Mouse (Mus musculus) cerebellum, adult 11-12 months (tissue): ENCODE results near the gene Kctd6.

ENCODE experiments used
- DNase-seq: peaks from one replicate; pipeline ENCODE4 v3.0.0; 2022

Kctd6 gene

DNA sequence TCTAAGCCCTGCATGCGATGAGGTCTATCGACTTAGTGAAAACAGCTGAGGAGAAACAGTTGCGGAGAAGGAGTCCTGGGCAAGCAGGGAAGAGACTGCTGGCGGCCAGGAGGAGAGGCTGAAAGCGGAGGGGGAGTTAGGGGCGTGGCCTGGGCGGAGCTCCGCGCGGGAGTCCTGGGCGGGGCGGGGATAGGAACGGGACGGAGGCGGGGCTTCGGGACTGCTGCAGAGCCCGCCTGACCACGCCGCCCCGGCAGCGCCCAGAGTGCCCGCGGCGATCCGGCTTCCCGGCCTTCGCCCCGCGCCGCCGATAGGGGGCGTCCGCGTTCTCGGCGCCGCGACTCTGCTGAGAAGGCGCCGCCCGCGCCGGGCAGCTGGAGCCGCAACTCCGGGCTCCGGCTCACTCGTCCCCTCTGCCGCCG lies at the start of gene Kctd6:
TSS of gene Kctd6 (plus strand) at position 338 of the 422 bp plus-strand sequence.
- peak; percentile 98 for DNase-seq

DNA sequence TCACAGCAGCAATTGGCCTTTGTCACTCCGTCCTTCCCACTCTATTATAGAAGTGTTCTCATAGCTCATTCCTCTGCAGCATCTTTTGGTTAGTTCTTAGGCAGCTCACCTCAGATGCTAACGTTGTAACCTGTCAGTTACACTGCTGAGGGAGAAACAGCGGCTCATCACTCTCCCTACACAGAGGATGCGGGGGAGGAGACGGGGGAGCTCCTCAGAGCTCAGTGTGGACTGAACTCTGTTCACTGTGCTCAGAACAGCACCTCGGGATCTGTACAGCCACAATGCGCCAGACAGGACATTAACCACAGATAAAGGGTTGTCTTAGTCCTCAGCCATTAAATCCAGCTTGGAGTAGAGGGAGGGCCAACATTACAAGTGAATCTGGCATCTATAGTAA lies 49.5 kb upstream of the Kctd6 start:
- no peak for DNase-seq

DNA sequence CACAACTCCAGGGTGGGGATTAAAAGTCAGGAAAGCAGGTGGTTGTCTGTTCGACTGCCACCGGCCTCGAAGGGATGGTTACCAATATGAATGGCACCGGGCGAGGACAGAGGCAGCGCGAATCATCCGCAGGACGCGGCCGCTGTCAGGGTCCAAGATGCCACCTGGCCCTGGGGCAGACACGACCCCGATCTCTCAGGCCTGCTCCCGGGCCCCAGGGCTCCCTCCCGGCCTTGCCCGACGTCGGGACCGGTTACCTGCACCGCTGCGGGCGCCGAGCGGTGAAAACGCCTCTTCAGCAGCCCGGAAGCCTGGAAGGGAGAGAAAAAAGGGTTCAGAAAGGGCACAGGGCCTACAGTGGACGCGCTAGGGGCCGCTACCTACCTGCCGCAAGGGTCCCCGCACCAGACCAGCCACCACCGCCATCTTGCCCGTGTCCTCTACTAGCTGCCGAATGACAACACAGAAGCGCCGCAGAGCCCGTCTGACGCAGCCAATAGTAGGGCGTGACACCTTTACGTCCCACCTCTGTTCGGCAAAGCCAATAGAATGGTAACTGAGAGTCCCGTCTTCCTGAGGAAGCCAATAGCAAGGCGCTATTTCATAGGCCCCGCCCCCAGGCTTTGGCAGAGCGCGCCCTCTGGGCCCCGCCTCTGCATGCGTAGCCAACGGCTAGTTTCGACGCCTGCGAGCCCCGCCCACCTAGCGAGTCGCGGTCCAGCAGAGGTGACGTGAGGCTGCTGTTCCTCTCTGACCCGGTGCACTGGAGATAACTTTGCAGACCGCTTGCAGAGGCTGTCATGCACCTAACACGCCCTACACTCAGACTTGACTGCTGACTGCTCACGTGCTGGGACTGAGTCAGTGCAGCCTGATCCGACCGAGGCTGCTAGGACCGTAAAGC lies 41.2 kb upstream of the Kctd6 start, which contains the start of gene Pdhb:
TSS of gene Pdhb (minus strand) at position 519 of the 904 bp plus-strand sequence.
- peak; percentile 99 for DNase-seq

DNA sequence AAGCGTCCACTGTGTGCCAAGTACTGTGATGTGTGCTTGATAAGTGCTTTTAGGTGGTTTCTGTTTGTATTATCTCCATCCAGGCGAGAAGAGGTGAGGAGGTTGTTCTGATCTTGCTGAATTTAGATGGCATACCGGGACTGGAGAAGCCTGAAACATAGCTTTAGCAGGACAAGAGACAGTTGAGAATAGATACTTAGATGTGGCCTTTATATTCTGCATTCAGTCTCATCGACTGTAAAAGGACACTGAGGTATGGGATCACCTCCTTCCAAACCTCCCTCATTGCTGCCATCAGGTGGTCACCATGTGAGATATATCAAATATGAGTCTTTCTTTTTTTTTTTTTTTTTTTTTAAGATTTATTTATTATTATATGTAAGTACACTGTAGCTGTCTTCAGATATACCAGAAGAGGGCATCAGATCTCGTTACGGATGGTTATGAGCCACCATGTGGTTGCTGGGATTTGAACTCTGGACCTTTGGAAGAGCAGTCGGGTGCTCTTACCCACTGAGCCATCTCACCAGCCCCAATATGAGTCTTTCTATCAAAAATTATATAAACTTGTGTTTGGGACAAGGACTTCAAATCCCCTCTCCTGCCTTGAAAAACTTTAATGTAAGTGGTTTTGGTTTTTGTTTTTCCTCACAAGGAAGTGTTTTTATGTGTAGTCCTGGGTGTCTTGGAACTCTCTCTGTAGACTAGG lies 40.2 kb upstream of the Kctd6 start:
- peak; percentile 40 for DNase-seq

DNA sequence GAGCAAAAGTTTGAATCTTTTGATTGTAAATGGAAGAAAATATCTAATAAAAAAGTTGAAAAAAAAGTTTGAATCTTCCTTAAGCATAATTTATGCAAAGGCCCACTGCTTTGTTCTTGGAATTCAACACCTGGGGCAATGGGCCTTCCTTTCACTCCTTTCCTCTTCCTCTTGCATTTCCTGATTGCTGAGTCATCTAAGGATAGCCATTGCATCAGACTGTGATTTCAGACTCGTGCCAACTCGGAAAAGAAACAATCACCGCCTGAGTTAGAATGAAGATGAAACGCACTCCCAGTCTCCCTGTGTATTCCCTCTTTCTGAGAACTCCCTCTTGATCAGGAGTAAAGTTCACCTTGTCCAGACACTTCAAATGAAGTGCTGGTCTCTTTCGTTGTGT lies 39.3 kb upstream of the Kctd6 start:
- DNase-seq, result no peak

DNA sequence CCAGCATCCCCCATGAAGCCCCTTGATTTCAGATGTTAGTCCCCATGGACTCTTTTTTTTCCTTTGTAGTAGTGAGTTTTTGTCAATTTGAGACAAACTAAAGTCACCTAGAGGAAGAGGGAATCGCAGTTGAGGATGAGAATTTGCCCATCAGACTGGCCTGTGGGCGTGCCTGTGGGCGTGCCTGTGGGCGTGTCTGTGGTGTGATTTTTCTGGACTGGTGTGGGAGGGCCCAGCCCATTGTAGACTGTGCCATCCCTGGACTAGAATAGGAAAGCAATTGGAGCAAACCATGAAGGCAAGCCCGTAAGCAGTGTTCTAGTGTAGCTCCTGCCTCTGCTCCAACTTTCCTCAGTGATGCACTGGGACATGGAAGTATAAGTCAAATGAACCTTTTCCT lies 37.7 kb upstream of the Kctd6 start:
- DNase-seq, result no peak

DNA sequence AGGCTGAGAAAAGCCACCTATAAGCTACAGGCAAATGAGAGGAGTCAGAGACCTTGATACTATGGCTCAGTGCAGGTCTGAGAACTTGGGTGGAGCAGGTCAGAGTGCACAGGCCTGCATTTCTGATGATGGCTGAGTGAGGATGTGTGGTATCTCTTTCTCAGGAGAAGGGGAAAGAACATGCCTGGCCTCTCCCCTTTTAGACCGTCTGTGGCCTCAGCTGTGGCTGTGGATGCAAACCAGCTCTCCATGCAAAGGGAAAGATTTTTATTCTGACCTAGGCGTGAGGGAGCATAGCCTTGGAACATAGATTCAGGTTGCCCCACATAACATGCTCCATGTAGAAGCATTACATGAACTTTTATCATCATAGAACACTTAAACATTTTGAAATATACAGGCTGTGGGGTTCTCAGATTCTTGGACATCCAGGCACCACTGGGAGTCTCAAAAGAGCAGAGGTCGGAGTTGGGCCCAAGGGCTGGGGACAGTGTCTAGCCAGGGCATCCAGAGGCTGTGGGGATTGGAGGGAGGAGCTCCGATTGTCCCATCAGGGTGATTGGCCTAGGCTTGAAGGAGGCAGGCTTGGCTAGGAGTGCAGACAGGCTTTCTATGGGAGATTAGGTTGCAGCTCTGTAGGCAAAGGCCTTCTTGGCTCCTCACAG lies 33.4 kb upstream of the Kctd6 start:
- DNase-seq, result no peak

DNA sequence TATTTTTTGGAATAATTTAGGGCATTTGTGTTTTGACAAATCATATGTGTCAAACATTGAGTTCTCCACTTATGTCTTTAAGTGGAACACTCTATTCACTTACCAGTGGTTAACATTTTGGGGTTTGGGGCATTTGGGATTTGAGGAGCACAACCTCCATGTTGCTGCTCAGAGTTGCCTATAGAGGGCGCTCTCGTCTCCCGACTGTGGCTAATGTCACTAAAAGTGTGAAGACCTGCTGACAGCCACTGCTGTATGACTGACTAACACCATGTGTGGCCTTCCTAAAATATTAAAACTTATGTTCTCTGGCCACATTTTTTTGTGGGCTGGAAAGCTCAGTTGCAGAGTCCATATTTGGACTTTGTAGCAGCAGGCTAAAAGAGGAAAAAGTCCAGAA lies 30.6 kb upstream of the Kctd6 start:
- no peak for DNase-seq

DNA sequence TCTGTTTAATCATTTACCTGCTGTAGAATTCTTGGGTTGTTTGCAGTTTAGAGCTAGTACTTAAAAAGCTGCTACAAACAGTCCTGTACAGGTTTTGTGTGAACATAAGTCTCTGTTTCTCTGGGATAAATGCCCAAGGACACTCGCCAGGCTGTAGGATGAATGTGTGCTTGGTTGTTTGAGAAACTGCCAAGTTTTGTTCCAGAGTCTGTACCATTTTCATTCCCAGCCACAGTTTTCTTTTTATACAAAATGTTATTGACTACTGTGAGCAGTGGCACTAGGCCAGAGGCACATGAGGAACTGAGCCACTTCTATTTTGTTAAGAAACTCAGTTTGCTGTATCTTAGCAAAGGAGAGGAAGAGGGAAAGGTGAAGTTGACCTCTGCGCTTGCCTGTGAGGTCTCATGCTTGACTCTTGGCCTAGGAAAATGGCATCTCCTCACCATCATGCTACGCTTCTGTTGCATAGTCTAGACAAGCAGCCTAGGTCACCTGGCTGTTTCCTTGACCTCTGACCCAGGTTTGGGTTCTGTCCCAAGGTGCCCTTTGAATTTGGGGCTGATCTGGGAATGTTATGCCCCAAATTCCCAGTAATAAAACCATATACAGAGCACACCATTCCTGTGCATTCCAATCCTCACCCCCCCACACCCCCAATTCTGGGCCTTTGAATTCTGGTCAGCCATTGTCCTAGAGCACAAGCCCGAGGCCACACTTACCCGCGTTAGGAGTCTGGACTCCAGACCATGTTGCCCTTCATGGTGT lies 27.5 kb upstream of the Kctd6 start:
- no peak for DNase-seq

DNA sequence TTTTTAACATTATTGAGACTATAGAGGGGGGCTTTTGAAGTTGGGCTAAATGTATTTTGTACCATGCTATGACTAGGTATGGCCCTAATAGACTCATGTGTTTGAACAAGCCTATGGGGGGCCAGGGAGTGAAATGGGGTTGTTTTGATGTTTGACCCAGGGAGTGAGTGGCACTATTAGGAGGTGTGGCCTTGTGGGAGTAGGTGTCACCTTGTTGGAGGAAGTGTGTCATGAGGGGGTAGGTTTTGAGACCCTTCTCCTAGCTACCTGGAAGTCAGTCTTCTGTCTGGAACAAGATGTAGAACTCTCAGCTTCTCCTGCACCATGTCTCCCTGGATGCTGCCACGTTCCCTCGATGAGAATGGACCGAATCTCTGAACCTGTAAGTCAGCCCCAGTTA lies 23.4 kb upstream of the Kctd6 start:
- no peak for DNase-seq

DNA sequence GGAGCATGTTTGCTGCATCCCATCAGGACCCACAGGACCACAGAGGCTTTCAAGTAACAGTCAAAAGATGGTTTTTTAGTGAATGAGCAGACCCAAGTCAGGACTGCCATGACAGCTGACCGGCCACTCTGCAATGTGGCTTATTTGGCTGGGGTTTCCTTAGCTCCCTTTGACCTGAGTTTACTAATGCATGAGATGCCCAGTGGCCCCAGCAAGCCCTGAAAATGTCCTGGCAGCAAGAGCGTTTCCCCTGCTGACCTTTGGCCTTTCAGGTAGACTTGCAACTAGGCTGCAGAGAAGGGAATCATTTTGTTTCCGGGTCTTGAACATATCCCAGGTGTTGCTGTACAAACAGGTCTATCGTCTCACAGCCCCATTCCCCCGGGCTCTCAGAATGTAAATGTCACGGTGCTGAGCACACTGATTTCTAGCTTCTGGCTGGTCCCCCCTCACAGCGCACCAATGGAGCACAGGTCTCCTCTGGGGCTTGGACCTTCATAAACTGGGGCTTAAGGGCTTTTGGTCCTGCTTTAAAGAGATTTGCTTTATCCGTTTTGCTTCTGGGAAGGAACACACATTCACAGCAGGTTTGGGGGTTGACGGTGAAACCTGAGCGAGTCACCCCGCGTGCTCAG lies 22.5 kb upstream of the Kctd6 start:
- no peak for DNase-seq

DNA sequence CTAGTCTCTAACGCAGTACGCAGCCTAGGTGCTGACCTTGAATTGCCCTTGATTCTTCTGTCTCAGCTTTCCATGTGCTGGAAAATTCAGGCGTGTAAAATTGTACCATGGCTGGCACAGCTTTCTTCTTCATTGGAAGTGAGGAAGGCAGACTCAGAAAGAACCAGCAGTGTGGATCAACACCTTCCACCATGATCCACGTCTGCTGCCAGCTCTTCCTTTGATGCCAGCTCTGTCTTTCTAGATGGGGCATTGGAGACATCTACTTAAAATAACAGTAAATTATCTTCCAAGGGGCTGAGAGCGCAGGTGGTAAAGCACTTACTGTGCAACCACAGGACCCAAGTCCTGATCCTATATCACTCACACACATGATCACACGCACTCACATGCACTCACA lies 21.2 kb upstream of the Kctd6 start:
- DNase-seq, result no peak

DNA sequence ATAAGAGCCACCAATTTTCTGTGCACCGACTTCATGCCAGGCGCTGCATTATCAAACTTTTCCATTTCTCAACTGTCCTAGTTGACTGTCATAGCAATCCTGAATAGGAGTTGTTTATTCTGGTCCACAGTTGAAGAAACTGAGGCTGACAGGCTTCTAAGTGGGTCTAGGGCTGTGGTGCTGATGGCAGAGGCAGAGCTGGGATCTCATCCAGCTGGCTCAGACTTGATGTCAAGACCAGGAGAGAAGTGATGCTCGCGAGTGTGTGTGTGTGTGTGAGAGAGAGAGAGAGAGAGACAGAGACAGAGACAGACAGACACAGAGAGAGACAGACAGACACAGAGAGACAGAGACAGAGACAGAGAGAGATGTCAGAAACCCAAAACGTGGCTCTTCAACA lies 13.2 kb upstream of the Kctd6 start:
- DNase-seq, result no peak

DNA sequence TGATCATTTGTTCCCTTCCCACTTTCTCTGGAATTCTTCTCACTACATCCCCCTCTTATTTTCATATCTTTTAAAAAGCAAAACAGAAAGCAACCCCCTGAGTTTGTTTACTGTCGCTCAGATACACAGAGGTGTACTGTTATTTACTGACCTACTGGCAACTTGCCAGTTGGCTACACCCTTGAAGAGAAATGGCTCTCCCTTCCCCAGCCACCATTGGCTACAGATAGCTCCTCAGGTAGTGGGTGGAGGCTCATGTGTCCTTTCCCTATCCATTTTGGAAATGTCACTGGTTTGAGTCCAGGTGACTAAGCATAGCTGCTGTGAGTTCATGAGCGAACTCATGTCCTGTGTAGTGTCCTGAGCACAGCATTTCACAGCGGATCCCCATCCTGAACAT lies 12.2 kb upstream of the Kctd6 start:
- DNase-seq, result no peak

DNA sequence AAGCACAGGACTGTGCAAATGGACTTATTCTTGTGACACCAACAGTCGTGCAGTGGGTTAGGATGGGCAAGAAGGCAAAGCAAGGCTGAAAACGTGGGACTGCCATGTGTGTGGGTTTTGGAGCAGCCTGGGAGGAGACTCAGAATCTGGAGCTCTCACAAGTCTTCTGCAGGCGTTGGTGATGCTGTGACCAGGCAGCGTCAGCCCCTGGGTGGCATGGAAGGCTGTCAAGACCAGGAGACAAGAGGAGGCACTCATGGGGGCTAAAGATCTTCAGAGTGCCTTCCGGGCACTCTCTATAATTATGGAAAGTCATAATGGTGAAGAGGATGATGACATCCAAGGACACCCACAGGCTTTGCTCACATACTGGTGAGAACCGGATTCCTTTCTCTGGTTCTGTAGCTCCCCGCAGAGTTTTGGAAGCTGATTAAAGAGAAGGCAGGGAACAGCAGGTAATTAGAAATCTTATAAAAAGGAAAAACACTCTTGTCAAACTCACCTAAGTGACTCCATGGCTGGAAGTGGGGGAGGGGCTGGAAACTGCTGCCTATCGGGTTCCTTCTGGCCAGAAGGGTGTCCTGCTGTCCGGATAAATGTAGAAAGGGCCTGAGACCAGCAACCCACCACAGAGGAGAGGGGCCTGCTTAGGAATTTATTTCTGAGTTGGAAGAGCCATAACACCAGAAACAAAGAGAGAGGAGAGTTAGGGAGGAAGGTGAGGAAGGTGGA lies 7.6 kb upstream of the Kctd6 start:
- DNase-seq, result no peak

DNA sequence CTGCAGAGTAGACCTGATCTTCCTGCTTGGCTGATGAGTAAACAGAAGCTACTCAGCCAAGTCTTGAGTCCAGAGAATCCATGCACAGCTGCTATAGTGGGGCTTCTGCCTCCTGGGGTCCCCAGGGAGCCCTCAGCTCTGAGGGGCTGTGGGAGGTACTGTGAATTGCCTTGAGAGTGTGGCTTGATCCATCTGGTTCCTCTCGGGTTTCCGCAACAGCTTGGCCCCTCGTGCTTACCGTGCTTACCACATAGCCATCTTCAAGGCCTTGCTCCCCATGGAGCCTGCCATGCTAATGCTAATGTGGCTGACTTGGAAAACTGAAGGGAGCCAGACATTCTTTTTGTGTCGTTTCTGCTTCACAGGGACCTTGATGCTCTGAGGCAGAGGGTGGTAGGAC lies 6.8 kb upstream of the Kctd6 start:
- DNase-seq, result no peak

DNA sequence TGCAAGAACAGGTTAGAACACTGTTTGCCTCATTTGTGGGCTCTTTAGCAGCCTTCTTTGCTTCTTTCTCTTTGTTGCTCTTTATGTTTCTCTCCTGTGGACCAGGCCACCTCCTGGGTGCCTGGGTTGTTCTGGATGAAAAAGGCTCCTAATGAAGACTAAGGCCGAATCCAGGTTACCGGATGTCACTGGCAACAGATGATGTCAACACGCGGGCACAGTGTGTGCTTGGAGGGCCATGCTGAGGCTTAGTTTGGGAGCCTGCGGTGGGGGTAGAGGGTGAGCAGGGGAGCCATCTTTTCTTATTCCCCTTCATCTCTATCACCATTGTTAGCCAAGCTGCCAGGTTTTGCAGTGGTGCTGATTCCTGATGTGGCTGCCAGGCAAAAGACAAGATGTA lies 6.4 kb upstream of the Kctd6 start:
- no peak for DNase-seq

DNA sequence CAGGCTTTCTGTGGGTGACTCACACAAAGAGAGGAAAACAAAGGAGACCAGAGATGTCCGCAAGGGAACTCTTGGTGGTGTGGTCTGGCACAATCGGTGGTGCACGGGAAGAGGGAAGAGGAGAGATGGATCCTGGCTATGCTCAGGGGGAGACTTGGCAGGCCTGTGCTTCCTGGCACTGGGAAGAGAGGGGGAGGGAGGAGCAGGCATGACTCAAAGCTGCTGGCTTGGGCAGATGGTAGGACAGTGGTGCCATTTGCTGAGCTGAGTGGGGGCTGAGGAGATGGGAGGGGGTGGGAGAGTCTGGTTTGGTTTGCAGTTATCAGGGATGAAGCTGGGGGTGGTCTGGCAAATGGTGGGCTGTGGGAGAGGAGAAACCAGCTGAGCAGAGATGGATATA lies 5.1 kb upstream of the Kctd6 start:
- DNase-seq, result peak; percentile 52

DNA sequence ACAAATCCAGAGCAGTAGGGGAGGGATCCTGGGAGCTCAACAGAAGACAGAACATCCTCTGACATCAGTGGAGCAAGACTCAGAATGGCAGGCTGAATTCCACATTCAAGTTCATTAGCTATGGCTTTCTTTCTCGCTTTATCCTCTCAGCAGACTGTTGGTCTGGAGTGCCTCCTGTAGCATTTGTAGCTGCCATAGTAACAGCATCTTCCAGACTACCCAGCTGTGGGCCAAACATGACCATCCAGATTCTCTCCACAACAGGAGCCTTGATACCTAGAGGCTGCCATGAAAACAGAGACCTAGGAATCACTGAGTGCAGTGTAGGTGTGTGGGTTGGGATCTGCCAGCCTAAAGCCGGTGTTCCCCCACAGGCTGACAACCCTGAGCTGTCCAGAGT lies 4.0 kb upstream of the Kctd6 start:
- DNase-seq, result no peak

DNA sequence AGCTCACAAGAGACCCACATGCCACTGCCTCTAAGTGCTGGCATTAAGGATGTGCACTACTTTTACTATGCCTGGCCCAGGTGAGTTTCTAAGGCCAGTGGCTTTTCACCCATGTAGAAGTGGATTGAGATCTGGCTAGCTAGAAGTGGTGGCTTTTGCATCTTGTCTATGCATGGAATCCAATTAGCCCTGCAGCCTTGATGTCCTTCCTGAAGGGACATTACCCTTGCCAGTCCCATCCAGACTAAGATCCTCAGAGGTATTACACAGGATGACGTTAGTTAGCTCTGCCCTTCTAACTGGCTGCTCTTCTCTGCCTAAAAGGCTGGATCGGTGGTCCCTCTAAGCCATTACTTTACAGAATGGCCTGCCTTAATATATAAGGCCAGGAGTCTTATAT lies 944 bp upstream of the Kctd6 start:
- DNase-seq, result peak; percentile 35

DNA sequence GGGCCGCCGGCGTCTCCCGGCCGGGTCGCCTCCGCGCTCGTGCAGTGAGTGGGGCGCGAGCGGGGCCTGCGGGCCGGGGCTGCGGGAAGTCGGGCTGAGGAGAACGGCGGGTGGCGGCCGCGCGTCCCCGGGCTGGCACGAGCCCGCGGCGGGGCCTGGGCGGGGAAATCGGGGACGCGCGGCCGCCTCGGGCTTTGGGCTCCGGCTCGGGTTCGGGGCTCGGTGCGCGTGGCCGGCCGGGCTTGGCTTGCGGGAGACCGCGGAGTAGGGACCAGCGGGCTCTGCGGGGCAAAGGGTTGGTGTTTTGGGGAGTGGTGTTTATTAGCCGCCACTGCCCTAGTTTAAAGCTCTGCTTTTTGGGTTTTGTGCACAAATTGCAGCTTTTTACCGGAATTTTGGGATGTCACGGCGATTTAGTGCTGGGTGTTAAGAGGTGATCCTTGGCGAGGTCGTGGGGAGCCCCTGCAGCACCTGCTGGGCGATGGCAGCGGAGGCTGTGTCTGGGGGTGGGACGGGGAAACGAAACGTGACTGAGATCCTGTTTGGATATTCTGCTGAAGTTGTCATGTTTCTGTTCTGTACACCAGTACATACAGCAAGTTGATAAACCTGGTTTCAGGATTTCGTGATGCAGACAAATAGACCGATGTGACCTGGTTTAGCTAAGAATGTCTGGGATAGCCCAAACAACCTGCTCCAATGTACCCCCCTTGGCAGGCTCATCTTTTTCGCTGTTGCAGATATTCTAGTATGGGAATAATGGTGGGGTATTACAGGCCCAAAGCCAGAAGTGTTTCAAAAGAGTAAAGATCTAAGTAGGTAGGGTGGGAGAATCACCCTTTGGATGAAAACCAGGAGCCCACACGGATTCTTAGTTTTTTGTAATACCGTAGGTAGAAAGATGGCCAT lies 613 bp downstream of the Kctd6 start:
- peak; percentile 83 for DNase-seq
